Mouse (Mus musculus) E14TG2a.4 (cell line): ENCODE results near the gene Myo3b.
A peak's percentile ranks its signal among the peaks of the same experiment; 100 is the strongest.
"Not testable (repeated sequence)": the region's sequence is repeated elsewhere in the genome, so short reads cannot be mapped to it uniquely, and the experiment has no call there.

Source experiments
- H3K27me3 ChIP-seq: 2 replicates; pipeline ENCODE4 v1.6.1; 2014; ENCODE audit warnings: low read length, control low read depth; ENCODE audit not compliant: insufficient read depth
- H3K36me3 ChIP-seq: 2 replicates; pipeline ENCODE4 v1.6.1; 2014; ENCODE audit warnings: low read length, control low read depth; ENCODE audit not compliant: insufficient read depth
- H3K4me1 ChIP-seq: replicated peaks from 2 replicates; pipeline ENCODE4 v1.6.1; 2014; ENCODE audit warnings: low read depth, low read length, control low read depth
- H3K4me3 ChIP-seq: replicated peaks from 2 replicates; pipeline ENCODE4 v1.5.1; 2014; ENCODE audit warnings: mild to moderate bottlenecking, low read length
- H3K9me3 ChIP-seq: 2 replicates; pipeline ENCODE4 v1.6.1; 2014; ENCODE audit warnings: low read length, control low read depth
- CTCF ChIP-seq: conservative IDR thresholded peaks from 2 replicates; pipeline ENCODE4 v1.5.1; 2014; ENCODE audit warnings: low read length
- NANOG ChIP-seq: IDR thresholded peaks from 2 replicates; pipeline ENCODE4 v1.6.1; 2014; ENCODE audit warnings: borderline replicate concordance, low read length, mixed read lengths
- POU5F1 ChIP-seq: IDR thresholded peaks from 2 replicates; pipeline ENCODE4 v1.6.1; 2014; ENCODE audit warnings: low read length, borderline replicate concordance

Gene Myo3b

DNA sequence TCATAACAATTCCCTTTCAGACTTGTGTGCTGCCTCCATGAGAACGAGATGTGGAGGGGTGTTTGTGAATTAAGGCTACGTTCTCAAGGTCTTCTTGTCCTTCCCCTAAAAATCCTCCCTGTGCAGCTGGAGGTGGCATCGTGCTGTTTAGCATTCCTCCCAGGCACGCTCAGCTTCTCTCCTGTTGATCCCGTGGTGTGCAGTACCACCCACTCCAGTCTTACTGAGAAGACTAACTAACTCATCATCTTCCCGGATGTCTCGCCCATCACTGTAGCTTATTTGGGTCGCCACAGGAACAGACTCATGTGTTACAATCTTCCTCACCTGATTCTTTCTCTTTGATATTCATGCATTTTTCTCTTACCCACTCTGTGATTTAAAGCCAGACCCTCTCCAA lies 175.5 kb downstream of the Myo3b start:
- Histone ChIP-seq H3K27me3 (0 out of 2 replicates have a peak, but pooled peaks cover 6% of the 10 kb centered on the region), H3K4me1 (no peaks in the 10 kb centered on the region), H3K36me3 (no peaks in the 10 kb centered on the region), H3K9me3 (peaks cover 13% of the 10 kb centered on the region), H3K4me3 (no peak overlapping the region)
- TF ChIP-seq CTCF, result no peak
- TF ChIP-seq NANOG, result no peak
- TF ChIP-seq POU5F1, result no peak

DNA sequence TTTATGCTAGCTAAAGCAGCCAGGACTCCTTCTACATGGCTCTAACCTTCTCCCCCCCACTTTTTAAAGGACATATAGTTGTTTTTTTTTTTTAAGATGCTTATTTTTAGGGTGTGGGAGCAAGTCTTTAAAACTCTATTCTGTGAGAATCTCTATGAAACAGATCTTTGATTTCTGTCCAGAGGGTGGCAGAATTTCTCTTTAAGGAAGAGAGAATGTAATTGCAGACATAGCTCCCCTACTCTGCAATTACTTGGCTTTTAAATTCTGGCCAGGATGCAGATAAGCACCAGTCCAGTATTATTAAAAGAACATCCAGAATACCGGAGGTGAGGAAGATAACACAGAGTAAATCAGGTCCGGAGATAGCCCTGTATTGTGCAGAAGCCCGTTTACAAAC lies 178.9 kb downstream of the Myo3b start:
- Histone ChIP-seq H3K4me3 (no peak overlapping the region), H3K36me3 (no peaks in the 10 kb centered on the region), H3K27me3 (peaks cover 12% of the 10 kb centered on the region; the same call in 1 of the 2 replicates), H3K4me1 (0 out of 2 replicates have a peak, but pooled peaks cover 5% of the 10 kb centered on the region), H3K9me3 (no peaks in the 10 kb centered on the region)
- TF ChIP-seq NANOG (no peak), CTCF (no peak), POU5F1 (no peak)

DNA sequence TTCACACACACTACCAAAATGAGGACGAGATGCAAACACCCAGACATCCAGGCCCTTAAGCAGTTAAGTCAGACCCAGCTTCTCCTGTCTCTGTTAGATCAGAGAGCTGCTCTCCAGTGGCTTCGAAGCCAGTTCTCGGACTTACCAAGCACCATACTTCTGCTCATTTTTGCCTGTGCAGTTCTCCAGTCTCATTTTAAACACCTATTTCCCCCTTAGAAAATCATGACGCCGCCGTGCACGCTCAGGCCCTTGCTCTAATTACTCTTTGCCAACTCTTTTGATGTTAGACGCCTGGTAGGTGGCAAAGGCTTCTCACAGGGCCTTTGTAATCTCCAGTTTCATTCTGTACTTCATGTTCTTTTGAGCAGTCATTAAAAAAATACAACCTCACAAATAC lies 179.5 kb downstream of the Myo3b start:
- TF ChIP-seq POU5F1, result no peak
- Histone ChIP-seq H3K27me3 (peaks cover 12% of the 10 kb centered on the region; the same call in 1 of the 2 replicates), H3K4me1 (peaks cover 8% of the 10 kb centered on the region; the same call in 1 of the 2 replicates), H3K36me3 (no peaks in the 10 kb centered on the region), H3K9me3 (no peaks in the 10 kb centered on the region), H3K4me3 (no peak overlapping the region)

DNA sequence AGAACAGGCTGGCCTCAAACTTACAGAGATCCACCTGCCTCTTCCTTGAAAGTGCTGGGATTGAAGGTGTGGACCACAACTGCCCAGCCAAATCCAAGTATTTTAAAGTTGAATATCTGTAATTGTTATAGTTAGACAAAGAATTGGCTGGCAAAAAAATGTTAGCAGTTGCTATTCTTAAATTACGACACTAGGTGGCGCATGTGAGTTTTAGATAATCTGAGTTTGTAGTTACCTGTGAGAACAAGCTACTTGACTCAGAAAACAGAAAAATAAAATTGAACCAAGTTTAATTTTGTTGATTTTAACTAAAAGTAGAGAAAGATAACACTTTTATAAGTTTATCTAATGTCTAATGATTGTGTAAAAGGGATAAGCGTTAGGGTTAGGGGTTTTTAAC lies 187.8 kb downstream of the Myo3b start:
- H3K27me3 ChIP-seq, result peaks cover 17% of the 10 kb centered on the region; the same call in 1 of the 2 replicates
- peaks cover 11% of the 10 kb centered on the region; the same call in 1 of the 2 replicates for H3K4me1 ChIP-seq
- H3K9me3 ChIP-seq, result no peaks in the 10 kb centered on the region
- no peak overlapping the region for H3K4me3 ChIP-seq
- TF ChIP-seq CTCF (peak; percentile 89), NANOG (no peak)
- H3K36me3 ChIP-seq, result no peaks in the 10 kb centered on the region

DNA sequence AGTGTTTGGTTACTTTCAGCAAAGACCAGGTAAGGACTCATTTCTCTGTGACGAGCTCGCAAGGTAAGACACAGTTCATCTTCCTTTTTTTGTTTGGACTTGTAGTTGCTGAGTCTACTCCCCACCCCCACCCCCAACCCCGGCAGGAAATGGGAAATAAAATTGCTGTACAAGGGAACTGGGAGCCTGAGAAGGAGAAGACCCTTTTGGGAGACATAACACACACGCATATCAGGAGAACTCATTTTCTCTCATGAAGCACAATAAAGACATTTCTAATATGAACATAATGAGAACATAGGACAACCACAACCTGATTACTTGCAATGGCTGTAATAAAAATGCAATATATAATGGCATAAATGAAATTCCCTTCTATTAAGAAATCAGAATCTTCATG lies 195.5 kb downstream of the Myo3b start:
- not testable (repeated sequence) for H3K4me3 ChIP-seq, H3K27me3 ChIP-seq, H3K36me3 ChIP-seq, H3K4me1 ChIP-seq
- peaks cover 11% of the 10 kb centered on the region for H3K9me3 ChIP-seq

DNA sequence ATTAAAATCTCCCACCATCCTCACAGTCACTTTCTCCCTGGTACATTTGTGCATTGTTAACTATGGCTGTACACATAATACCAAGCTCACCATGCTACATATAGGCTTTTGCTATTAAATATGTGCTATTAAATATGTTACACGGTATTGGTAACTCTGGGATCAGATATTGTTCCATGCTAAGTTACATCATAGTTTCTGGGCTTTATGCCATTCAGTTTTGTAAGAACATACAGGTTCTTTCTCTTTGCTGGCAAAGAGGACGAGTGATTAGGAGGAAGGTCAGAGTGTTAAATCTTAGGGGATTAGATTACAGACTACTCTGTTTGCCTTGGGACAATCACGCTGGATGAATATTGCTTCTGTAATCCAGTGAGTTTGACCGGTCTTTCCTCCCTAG lies 207.1 kb downstream of the Myo3b start:
- TF ChIP-seq POU5F1, result no peak
- no peak for TF ChIP-seq CTCF
- TF ChIP-seq NANOG, result no peak
- peaks cover 4% of the 10 kb centered on the region; the same call in 1 of the 2 replicates for H3K27me3 ChIP-seq
- H3K4me3 ChIP-seq, result no peak overlapping the region
- no peaks in the 10 kb centered on the region for H3K36me3 ChIP-seq
- H3K4me1 ChIP-seq, result no peaks in the 10 kb centered on the region
- peaks cover 14% of the 10 kb centered on the region for H3K9me3 ChIP-seq

DNA sequence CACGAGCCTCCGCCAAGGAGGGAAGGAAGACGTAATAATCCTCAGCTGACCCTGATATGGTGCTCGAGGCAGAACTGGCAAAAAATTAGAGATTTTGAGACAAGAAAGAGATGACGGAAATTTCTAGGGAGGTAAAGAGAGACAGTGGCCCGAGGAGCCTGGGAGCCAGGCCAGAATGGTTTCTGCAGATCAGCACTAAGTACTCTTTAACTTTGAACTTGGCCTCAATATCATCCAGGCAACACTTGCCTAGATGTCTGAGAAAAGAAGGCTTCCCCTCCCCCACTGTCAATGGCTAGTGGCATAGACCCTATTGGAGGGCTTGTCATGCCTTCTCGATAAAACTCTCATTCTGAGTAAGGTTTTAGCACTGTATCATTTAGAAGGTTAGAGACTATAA lies 209.7 kb downstream of the Myo3b start:
- H3K27me3 ChIP-seq, result peaks cover 6% of the 10 kb centered on the region; the same call in 1 of the 2 replicates
- peaks cover 14% of the 10 kb centered on the region for H3K9me3 ChIP-seq
- TF ChIP-seq CTCF (no peak), POU5F1 (no peak), NANOG (no peak)
- H3K4me1 ChIP-seq, result no peaks in the 10 kb centered on the region
- no peaks in the 10 kb centered on the region for H3K36me3 ChIP-seq
- no peak overlapping the region for H3K4me3 ChIP-seq

DNA sequence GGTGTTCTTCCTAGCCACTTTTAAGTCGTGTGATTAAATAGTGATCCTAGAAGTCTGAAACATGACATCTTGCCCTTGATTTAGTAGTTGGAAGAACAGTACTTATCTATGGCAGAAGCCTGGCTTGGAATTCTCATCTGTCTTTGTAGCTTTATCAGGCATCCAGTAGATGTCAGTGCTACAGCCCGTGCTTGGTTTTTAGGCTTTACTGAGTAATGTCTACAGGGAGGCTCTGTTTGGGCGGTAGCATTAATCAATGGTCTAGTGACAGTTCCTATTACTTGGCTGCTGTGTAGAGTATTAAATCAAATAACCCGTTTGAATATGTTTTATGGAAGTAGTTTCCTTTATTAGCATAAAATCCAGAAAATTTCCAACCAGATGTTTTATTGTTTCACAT lies 210.9 kb downstream of the Myo3b start:
- no peaks in the 10 kb centered on the region for H3K4me1 ChIP-seq
- H3K4me3 ChIP-seq, result no peak overlapping the region
- H3K36me3 ChIP-seq, result no peaks in the 10 kb centered on the region
- TF ChIP-seq NANOG, result no peak
- H3K9me3 ChIP-seq, result peaks cover 14% of the 10 kb centered on the region
- peaks cover 4% of the 10 kb centered on the region; the same call in 1 of the 2 replicates for H3K27me3 ChIP-seq

DNA sequence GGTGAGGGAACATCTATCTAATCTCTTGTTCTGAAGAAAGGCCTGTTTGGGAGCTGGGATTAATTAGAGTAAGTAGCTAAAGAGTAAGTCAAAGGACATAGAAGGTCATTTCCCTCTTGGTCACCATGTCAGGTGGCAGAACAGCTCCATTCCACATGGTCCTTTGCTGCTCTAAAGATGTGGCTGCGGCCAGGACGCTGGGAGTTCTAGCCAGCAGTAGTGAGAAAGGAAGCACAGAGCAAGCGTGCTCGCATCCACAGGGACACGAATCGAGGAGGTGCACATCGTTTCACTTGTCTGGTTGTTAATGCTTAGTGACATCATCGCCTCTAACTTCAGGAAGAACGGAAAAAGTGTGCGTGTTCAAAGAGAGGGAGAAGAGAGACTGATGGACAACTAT lies 212.3 kb downstream of the Myo3b start:
- peaks cover 10% of the 10 kb centered on the region for H3K27me3 ChIP-seq
- H3K9me3 ChIP-seq, result peaks cover 14% of the 10 kb centered on the region
- H3K36me3 ChIP-seq, result no peaks in the 10 kb centered on the region
- TF ChIP-seq POU5F1 (no peak), CTCF (no peak), NANOG (no peak)
- H3K4me1 ChIP-seq, result no peaks in the 10 kb centered on the region
- no peak overlapping the region for H3K4me3 ChIP-seq

DNA sequence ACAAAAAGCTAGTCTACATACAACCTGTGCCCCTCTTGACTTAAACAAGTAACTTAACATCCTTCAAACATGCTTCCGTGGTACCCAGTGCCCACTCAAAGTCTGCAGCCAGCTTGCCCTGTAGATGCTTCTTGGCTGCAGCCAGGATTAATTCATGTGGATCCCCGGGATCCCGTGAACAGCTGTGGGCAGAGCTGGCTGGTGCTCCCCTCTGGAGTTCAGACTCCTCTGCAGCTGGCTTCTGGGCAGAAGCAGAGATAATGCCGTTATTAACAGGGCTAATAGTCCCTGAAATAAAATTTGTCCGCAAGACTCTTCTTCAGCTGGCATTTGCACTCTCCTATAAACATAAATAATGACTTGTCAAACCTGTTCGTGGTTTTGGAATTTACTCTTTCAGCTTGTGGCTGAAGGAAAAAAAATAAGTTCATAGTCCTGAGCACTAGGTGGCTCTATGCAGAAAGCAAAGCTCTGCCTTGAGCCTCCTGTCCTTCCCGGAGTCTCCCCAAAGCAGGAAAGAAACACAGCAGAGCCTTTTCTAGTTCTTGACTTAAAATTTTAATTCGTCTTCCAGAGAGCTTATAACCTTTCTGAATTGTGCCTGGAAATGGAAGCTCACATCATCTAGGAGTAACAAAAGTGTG lies 220.6 kb downstream of the Myo3b start:
- H3K4me3 ChIP-seq, result no peak overlapping the region
- H3K4me1 ChIP-seq, result no peaks in the 10 kb centered on the region; the same call in 1 of the 2 replicates
- peaks cover 10% of the 10 kb centered on the region for H3K27me3 ChIP-seq
- no peak for TF ChIP-seq NANOG
- peak; percentile 22 for TF ChIP-seq CTCF
- H3K9me3 ChIP-seq, result peaks cover 18% of the 10 kb centered on the region
- no peaks in the 10 kb centered on the region for H3K36me3 ChIP-seq
